Mouse (Mus musculus) urinary bladder, postnatal 36 days (tissue): ENCODE measurements around the gene Emb.
"Not testable (repeated sequence)": the region's sequence is repeated elsewhere in the genome, so short reads cannot be mapped to it uniquely, and the experiment has no call there.

ENCODE experiments used
- DNase-seq, 2 experiments: peaks; one replicate each; pipeline ENCODE4 v3.0.0; 2022; ENCODE audit warnings: low spot score in 2 of 2, mixed read lengths in 1 of 2

The Emb gene

GRCm38 (mm10) chr13:117208236-117208635 lies at the start of gene Emb:
TSS of gene Emb (plus strand) at chr13:117208536.
- DNase-seq = no peak

- DNase-seq = no peak
Observed at GRCm38 (mm10) chr13:117163906-117164305, 44.4 kb upstream of the Emb start.

GRCm38 (mm10) chr13:117165071-117165470 lies 43.3 kb upstream of the Emb start:
- DNase-seq = no peak

- not testable (repeated sequence) for DNase-seq
Observed at GRCm38 (mm10) chr13:117180912-117181311, 27.4 kb upstream of the Emb start.

- no peak for DNase-seq
Observed at GRCm38 (mm10) chr13:117183288-117183687, 25.0 kb upstream of the Emb start.

- no peak for DNase-seq
Observed at GRCm38 (mm10) chr13:117185329-117185728, 23.0 kb upstream of the Emb start.

- no peak for DNase-seq
Observed at GRCm38 (mm10) chr13:117192161-117192560, 16.2 kb upstream of the Emb start.

GRCm38 (mm10) chr13:117193422-117193983 lies 14.8 kb upstream of the Emb start:
- no peak for DNase-seq

GRCm38 (mm10) chr13:117195569-117196495 lies 12.5 kb upstream of the Emb start:
- no peak for DNase-seq

GRCm38 (mm10) chr13:117197666-117198065 lies 10.7 kb upstream of the Emb start:
- no peak for DNase-seq

- DNase-seq = peak; percentile 56 to 66
Observed at GRCm38 (mm10) chr13:117198402-117199083, 9.8 kb upstream of the Emb start.

GRCm38 (mm10) chr13:117202755-117203471 lies 5.4 kb upstream of the Emb start:
- no peak for DNase-seq

GRCm38 (mm10) chr13:117204685-117205084 lies 3.7 kb upstream of the Emb start:
- DNase-seq = no peak

GRCm38 (mm10) chr13:117206066-117206465 lies 2.3 kb upstream of the Emb start:
- no peak for DNase-seq

GRCm38 (mm10) chr13:117211386-117211875 lies 3.1 kb downstream of the Emb start:
- DNase-seq = no peak

GRCm38 (mm10) chr13:117215481-117215880 lies 7.1 kb downstream of the Emb start:
- no peak for DNase-seq

- DNase-seq = no peak
Observed at GRCm38 (mm10) chr13:117216126-117216525, 7.8 kb downstream of the Emb start.

GRCm38 (mm10) chr13:117216752-117217363 lies 8.5 kb downstream of the Emb start:
- DNase-seq = no peak

GRCm38 (mm10) chr13:117217621-117218020 lies 9.3 kb downstream of the Emb start:
- no peak for DNase-seq

GRCm38 (mm10) chr13:117218092-117218491 lies 9.8 kb downstream of the Emb start:
- DNase-seq = no peak

GRCm38 (mm10) chr13:117219871-117220500 lies 11.7 kb downstream of the Emb start:
- DNase-seq = no peak
